Mouse (Mus musculus) embryonic facial prominence, embryonic 10.5 days (tissue): ENCODE results near the gene Pla2g2e. TPM values are rescaled to one million over a fixed set of nuclear protein-coding genes. Genes with fewer than 3 reads are reported as not detected.
"Not testable (repeated sequence)": the region's sequence is repeated elsewhere in the genome, so short reads cannot be mapped to it uniquely, and the experiment has no call there.

Experiments used
- DNase-seq: peaks from one replicate; pipeline ENCODE4 v3.0.0-alpha.2; 2017; ENCODE audit warnings: low spot score
- H3K27ac ChIP-seq: fragments of 300-500 bp; sonication (generic); replicated peaks from 2 replicates; pipeline ENCODE4 v1.5.1; 2016; ENCODE audit warnings: mild to moderate bottlenecking
- H3K27me3 ChIP-seq: fragments of 300-500 bp; sonication (generic); replicated peaks from 2 replicates; pipeline ENCODE4 v1.6.1; 2016; ENCODE audit warnings: low read depth, mild to moderate bottlenecking; ENCODE audit not compliant: poor library complexity, severe bottlenecking
- H3K36me3 ChIP-seq: fragments of 300-500 bp; sonication (generic); replicated peaks from 2 replicates; pipeline ENCODE4 v1.6.1; 2016; ENCODE audit warnings: mild to moderate bottlenecking, moderate library complexity
- H3K4me1 ChIP-seq: fragments of 300-500 bp; sonication (generic); 2 replicates; pipeline ENCODE4 v1.6.1; 2016
- H3K4me3 ChIP-seq: fragments of 300-500 bp; sonication (generic); 2 replicates; pipeline ENCODE4 v1.5.1; 2016; ENCODE audit warnings: mild to moderate bottlenecking, moderate library complexity
- H3K9me3 ChIP-seq: fragments of 300-500 bp; sonication (generic); 2 replicates; pipeline ENCODE4 v1.6.1; 2016; ENCODE audit warnings: mild to moderate bottlenecking
- WGBS: fragments of 180-500 bp; shearing (Covaris S2); methylation state at CpG from one replicate; pipeline ENCODE4 v1.1.7; 2016; 5-methylcytosine and 5-hydroxymethylcytosine counted together
- polyA plus RNA-seq: library from polyadenylated mRNA; unstranded; fragments of >200 nt; fragmentation: Nextera tagmentation; extraction: Ambion mirVana; gene quantifications from 2 replicates; pipeline ENCODE4 v1.2.1, GENCODE M21; 2016

Gene Pla2g2e
- polyA plus RNA-seq, 1 experiment from 2014 or later, result not detected

- no peaks in the 10 kb centered on the region for H3K27me3 ChIP-seq
- H3K36me3 ChIP-seq, result peaks cover 41% of the 10 kb centered on the region
- H3K27ac ChIP-seq, result no peak overlapping the region
- no peaks in the 10 kb centered on the region for H3K9me3 ChIP-seq
- H3K4me3 ChIP-seq, result no peak overlapping the region
- 74% methylated on average over 8 of the region's 8 CpGs for WGBS
- H3K4me1 ChIP-seq, result peaks cover 24% of the 10 kb centered on the region
- DNase-seq, result no peak
These were observed 11.9 kb downstream of the Pla2g2e start for GRCm38 (mm10) chr4:138889635-138890034.

- no peaks in the 10 kb centered on the region for H3K9me3 ChIP-seq
- DNase-seq, result no peak
- peaks cover 71% of the 10 kb centered on the region for H3K36me3 ChIP-seq
- H3K27me3 ChIP-seq, result no peaks in the 10 kb centered on the region
- no peak overlapping the region for H3K4me3 ChIP-seq
- WGBS, result 76% methylated on average over 6 of the region's 6 CpGs
- H3K4me1 ChIP-seq, result peaks cover 24% of the 10 kb centered on the region
- no peak overlapping the region for H3K27ac ChIP-seq
These were observed 14.9 kb downstream of the Pla2g2e start for GRCm38 (mm10) chr4:138892655-138893054.

GRCm38 (mm10) chr4:138893789-138894188, 16.0 kb downstream of the Pla2g2e start:
- not testable (repeated sequence) for H3K4me3 ChIP-seq, H3K27me3 ChIP-seq, H3K9me3 ChIP-seq, DNase-seq, H3K27ac ChIP-seq
- WGBS, result 94% methylated on average over 11 of the region's 11 CpGs
- Histone ChIP-seq H3K36me3 (peaks cover 82% of the 10 kb centered on the region), H3K4me1 (peaks cover 24% of the 10 kb centered on the region)

GRCm38 (mm10) chr4:138899361-138899760, 21.6 kb downstream of the Pla2g2e start:
- WGBS, result 88% methylated on average over 7 of the region's 7 CpGs
- Histone ChIP-seq H3K4me1 (peaks cover 4% of the 10 kb centered on the region; the same call in 1 of the 2 replicates), H3K27me3 (no peaks in the 10 kb centered on the region), H3K27ac (no peak overlapping the region), H3K9me3 (no peaks in the 10 kb centered on the region), H3K36me3 (peaks cover 100% of the 10 kb centered on the region), H3K4me3 (no peak overlapping the region)
- DNase-seq, result no peak

- peaks cover 2% of the 10 kb centered on the region; the same call in 1 of the 2 replicates for H3K4me1 ChIP-seq
- no peak for DNase-seq
- 95% methylated on average over 18 of the region's 18 CpGs for WGBS
- H3K4me3 ChIP-seq, result no peak overlapping the region
- no peaks in the 10 kb centered on the region for H3K27me3 ChIP-seq
- no peak overlapping the region for H3K27ac ChIP-seq
- peaks cover 96% of the 10 kb centered on the region for H3K36me3 ChIP-seq
- H3K9me3 ChIP-seq, result no peaks in the 10 kb centered on the region
These were observed 28.0 kb downstream of the Pla2g2e start for GRCm38 (mm10) chr4:138905624-138906337.

GRCm38 (mm10) chr4:138913141-138913787, 35.5 kb downstream of the Pla2g2e start:
- 1% methylated on average over 52 of the region's 52 CpGs for WGBS

GRCm38 (mm10) chr4:138913797-138914196, 36.1 kb downstream of the Pla2g2e start, which contains the start of gene Otud3:
Otud3 (minus strand) TSS chr4:138913945.
- Histone ChIP-seq H3K4me3 (peak within 1 kb of the TSS; percentile 76), H3K36me3 (peaks cover 25% of the 10 kb centered on the region), H3K4me1 (peaks cover 13% of the 10 kb centered on the region), H3K27me3 (no peaks in the 10 kb centered on the region), H3K9me3 (no peaks in the 10 kb centered on the region), H3K27ac (peak within 1 kb of the TSS; percentile 84)
- WGBS, result 1% methylated on average over 39 of the region's 39 CpGs
- peak; percentile 95 for DNase-seq

More at GRCm38 (mm10) chr4:138913141-138913787, 35.5 kb downstream of the Pla2g2e start:
- Histone ChIP-seq H3K4me1 (peaks cover 13% of the 10 kb centered on the region), H3K27ac (peak overlapping the region; percentile 84), H3K36me3 (peaks cover 28% of the 10 kb centered on the region), H3K4me3 (peak overlapping the region; percentile 76), H3K9me3 (no peaks in the 10 kb centered on the region), H3K27me3 (no peaks in the 10 kb centered on the region)
- peak; percentile 55 for DNase-seq

GRCm38 (mm10) chr4:138917282-138917681, 39.5 kb downstream of the Pla2g2e start:
- DNase-seq, result no peak
- Histone ChIP-seq H3K4me3 (no peak overlapping the region), H3K36me3 (no peaks in the 10 kb centered on the region), H3K27me3 (peaks cover 10% of the 10 kb centered on the region), H3K9me3 (no peaks in the 10 kb centered on the region), H3K27ac (no peak overlapping the region), H3K4me1 (peaks cover 21% of the 10 kb centered on the region)
- 86% methylated on average over 9 of the region's 9 CpGs for WGBS

GRCm38 (mm10) chr4:138921254-138922130, 43.8 kb downstream of the Pla2g2e start:
- 41% methylated on average over 20 of the region's 20 CpGs for WGBS
- DNase-seq, result no peak
- Histone ChIP-seq H3K27ac (no peak overlapping the region), H3K9me3 (no peaks in the 10 kb centered on the region), H3K4me1 (peaks cover 10% of the 10 kb centered on the region), H3K27me3 (peaks cover 10% of the 10 kb centered on the region), H3K36me3 (no peaks in the 10 kb centered on the region), H3K4me3 (peak overlapping the region; percentile 43)

- DNase-seq, result peak; percentile 93
- Histone ChIP-seq H3K9me3 (no peaks in the 10 kb centered on the region), H3K4me1 (peaks cover 10% of the 10 kb centered on the region), H3K27ac (no peak overlapping the region), H3K27me3 (peaks cover 10% of the 10 kb centered on the region), H3K36me3 (no peaks in the 10 kb centered on the region), H3K4me3 (peak overlapping the region; percentile 43)
- 2% methylated on average over 11 of the region's 11 CpGs for WGBS
These were observed 44.4 kb downstream of the Pla2g2e start for GRCm38 (mm10) chr4:138922131-138922459.

GRCm38 (mm10) chr4:138925561-138925960, 47.8 kb downstream of the Pla2g2e start:
- DNase-seq, result no peak
- WGBS, result 81% methylated on average over 2 of the region's 2 CpGs
- Histone ChIP-seq H3K9me3 (no peaks in the 10 kb centered on the region), H3K4me1 (peaks cover 10% of the 10 kb centered on the region), H3K4me3 (no peak overlapping the region), H3K27ac (no peak overlapping the region), H3K27me3 (peaks cover 10% of the 10 kb centered on the region), H3K36me3 (no peaks in the 10 kb centered on the region)
